Mouse (Mus musculus) forebrain, embryonic 15.5 days (tissue): ENCODE data around the gene Mtfr1l. TPM values are rescaled to one million over a fixed set of nuclear protein-coding genes. Genes with fewer than 3 reads are reported as not detected.
A peak's percentile ranks its signal among the peaks of the same experiment; 100 is the strongest.

Experiments
- ATAC-seq: fragments of 200-750 bp; cut with Nextera tagmentation; replicated peaks from 2 replicates; pipeline ENCODE4 v1.8.0; 2017; ENCODE audit warnings: mild to moderate bottlenecking, moderate TSS enrichment, moderate library complexity
- H3K27ac ChIP-seq: fragments of 300-500 bp; sonication (generic); replicated peaks from 2 replicates; pipeline ENCODE4 v1.5.1; 2015; ENCODE audit warnings: mild to moderate bottlenecking, inconsistent platforms
- H3K27me3 ChIP-seq: fragments of 300-500 bp; sonication (generic); 2 replicates; pipeline ENCODE4 v1.6.1; 2015; ENCODE audit warnings: inconsistent platforms
- H3K36me3 ChIP-seq: fragments of 300-500 bp; sonication (generic); 2 replicates; pipeline ENCODE4 v1.6.1; 2015; ENCODE audit warnings: mild to moderate bottlenecking, inconsistent platforms
- H3K4me1 ChIP-seq: fragments of 300-500 bp; sonication (generic); 2 replicates; pipeline ENCODE4 v1.6.1; 2015; ENCODE audit warnings: inconsistent platforms
- H3K4me2 ChIP-seq: fragments of 300-500 bp; sonication (generic); replicated peaks from 2 replicates; pipeline ENCODE4 v1.6.1; 2015; ENCODE audit warnings: mild to moderate bottlenecking, inconsistent platforms
- H3K4me3 ChIP-seq: fragments of 300-500 bp; sonication (generic); 2 replicates; pipeline ENCODE4 v1.5.1; 2015; ENCODE audit warnings: mild to moderate bottlenecking, inconsistent platforms
- H3K9ac ChIP-seq: fragments of 300-500 bp; sonication (generic); replicated peaks from 2 replicates; pipeline ENCODE4 v1.6.1; 2015; ENCODE audit warnings: mild to moderate bottlenecking, inconsistent platforms
- H3K9me3 ChIP-seq: fragments of 300-500 bp; sonication (generic); 2 replicates; pipeline ENCODE4 v1.6.1; 2016; ENCODE audit warnings: inconsistent platforms
- WGBS: fragments of 180-500 bp; shearing (Covaris S2); methylation state at CpG from one replicate; pipeline ENCODE4 v1.1.7; 2015; ENCODE audit warnings: mixed read lengths; 5-methylcytosine and 5-hydroxymethylcytosine counted together
- polyA plus RNA-seq: library from polyadenylated mRNA; unstranded; fragments of >200 nt; fragmentation: Nextera tagmentation; extraction: Ambion mirVana; gene quantifications from 2 replicates; pipeline ENCODE4 v1.2.1, GENCODE M21; 2015

The Mtfr1l gene
- polyA plus RNA-seq, 1 experiment from 2014 or later, result 161 TPM

DNA sequence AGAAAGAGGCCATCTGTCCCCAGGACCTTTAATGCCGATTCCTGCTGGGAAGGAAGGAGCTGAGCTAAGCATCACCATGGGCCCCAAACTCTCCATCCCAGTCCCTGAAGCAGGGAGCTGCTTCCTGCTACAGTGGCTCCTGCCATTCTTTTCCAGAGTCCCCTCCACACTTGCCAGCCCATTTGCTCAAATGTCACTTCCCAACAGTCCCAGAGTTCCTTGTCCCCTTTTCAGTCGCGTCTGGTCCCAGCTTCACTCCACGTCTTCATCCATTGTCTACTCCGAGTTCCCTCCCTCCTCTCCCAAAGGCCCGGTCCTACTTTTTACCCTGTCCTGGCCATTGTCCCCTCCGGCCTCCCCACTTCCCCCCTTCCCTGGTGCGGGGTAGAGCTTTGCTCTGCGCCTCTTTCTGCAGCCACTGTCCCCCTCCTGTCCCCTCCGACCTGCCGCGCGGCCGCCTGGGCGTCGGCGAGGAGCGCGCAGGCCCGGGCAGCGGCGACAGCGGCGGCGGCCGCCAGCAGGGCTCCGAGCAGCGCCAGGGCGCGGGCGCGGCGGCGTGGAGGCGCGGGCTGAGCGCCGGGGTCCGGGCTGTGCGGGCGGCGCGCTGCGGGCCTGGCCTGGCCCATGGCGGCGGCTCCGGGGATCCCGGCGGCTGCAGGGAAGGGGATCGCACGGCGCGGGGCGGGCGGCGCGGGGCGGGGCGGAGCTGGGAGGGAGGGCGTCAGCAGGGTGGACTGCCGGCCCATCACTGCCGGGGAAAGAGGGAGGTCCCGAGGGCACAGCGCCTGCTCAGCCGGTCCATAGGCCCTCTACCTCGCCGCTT is 16.5 kb upstream of the Mtfr1l start, which contains the start of gene Selenon:
Gene Selenon (minus strand): TSS at position 673 of the 823 bp plus-strand sequence.
- 1% methylated on average over 49 of the region's 67 CpGs for WGBS
- H3K27me3 ChIP-seq, result no peaks in the 10 kb centered on the region
- H3K27ac ChIP-seq, result peak within 1 kb of the TSS; percentile 87
- H3K9ac ChIP-seq, result peak within 1 kb of the TSS; percentile 85
- 0 out of 2 replicates have a peak, but pooled peaks cover 12% of the 10 kb centered on the region for H3K36me3 ChIP-seq
- H3K4me1 ChIP-seq, result peaks cover 34% of the 10 kb centered on the region
- ATAC-seq, result peak; percentile 78
- no peaks in the 10 kb centered on the region for H3K9me3 ChIP-seq
- H3K4me2 ChIP-seq, result peak within 1 kb of the TSS; percentile 72
- H3K4me3 ChIP-seq, result peak within 1 kb of the TSS; percentile 75

DNA sequence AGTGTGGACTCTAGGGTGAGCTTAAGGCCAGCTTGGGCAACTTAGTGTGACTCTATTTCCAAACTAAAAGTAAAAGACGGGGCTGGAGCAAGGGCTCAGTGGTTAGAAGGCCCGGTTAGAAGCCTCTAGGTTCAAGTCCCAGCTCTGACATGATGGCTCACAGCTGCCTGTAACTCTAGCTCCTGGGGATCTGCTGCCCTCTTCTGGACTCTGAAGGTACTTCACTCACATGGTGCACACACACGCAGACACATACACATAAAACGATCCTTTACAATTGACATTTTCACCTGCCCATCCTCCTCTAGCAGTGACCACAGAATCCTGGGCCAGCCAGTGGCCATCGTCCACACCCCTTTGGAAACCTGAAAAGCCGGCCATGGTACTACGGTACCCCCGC is 14.7 kb upstream of the Mtfr1l start:
- no peak overlapping the region for H3K9ac ChIP-seq
- H3K4me3 ChIP-seq, result no peak overlapping the region
- H3K4me1 ChIP-seq, result peaks cover 34% of the 10 kb centered on the region
- no peak for ATAC-seq
- H3K27ac ChIP-seq, result no peak overlapping the region
- no peaks in the 10 kb centered on the region for H3K27me3 ChIP-seq
- H3K4me2 ChIP-seq, result no peak overlapping the region
- no peaks in the 10 kb centered on the region for H3K9me3 ChIP-seq
- H3K36me3 ChIP-seq, result peaks cover 19% of the 10 kb centered on the region; the same call in 1 of the 2 replicates
- 99% methylated on average over 8 of the region's 8 CpGs for WGBS

DNA sequence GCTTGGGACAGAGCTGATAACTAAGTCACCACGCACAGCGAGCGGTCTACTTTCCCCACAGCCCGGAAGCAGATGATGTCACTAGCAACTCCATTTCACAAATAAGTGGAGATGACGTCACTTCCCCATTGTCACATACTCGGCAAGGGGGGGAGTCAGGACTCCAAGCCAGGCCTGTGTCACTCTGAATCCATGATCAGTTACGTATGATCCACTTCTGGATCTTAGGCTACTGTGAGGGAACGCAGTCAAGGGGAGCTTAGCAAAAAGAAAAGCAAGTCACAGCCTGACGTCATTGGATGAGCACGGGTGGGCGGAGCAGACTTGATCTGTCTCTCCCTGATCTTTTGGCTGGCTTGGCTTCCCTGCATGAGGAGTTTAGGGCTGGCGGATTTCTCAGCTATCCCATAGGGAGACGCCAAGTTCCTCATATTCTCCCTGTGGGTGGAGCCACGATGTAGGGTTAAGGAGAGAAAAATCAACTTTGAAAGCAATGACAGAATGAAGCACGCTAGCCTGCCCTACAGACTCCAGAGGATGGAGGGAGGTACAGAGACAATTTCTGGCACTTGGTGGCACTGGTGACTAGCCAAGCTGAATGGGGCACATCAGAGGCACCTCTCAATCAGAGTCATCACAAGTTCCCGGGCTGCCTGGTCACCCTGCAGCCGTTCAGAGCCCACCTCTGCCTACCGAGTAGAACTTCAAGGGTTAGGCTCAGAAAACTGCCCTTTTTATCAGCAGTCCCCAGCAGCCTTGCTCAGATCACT is 13.2 kb upstream of the Mtfr1l start:
- 59% methylated on average over 18 of the region's 18 CpGs for WGBS
- no peaks in the 10 kb centered on the region for H3K9me3 ChIP-seq

DNA sequence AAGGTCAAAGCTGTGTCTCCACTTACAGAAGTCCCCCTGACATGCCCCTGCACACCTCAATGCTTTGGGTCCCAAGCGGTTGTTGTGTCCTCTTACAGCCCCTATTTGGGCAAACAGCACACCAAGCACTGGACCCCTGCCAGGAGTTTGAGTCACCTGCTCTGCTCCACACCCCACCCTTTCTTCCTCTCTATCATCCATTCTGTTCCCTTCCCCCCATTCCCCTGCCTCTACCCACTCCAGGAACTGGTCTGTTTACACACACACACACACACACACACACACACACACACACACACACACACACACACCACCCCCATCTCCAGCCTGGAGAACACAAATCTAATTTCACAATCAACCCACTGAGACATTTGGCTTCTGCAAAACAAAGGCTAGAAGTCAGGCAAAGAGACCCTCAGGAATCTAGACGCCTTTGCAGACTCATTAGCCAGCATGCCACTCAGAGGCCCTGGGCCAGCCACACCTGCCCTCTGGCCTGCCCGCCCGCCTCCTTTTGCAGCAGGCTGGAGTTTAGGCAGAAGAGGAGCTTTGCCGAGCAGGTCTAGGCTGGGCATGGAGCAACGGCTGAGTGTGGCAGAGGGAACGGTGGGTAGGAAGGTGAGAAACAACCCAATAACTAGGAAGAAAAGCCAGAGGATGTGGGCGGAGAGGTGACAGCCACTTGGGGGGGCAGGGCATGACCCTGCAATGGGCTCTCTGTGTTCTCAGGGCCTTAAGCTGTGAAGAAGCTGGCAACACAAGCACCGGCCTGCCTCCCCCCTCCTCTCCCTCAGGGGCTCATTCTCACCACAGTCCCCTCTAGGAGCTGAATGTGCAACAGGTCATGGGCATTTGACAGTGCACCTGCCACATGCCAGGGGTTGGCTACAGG is 11.9 kb upstream of the Mtfr1l start:
- H3K9me3 ChIP-seq, result no peaks in the 10 kb centered on the region
- H3K27ac ChIP-seq, result no peak overlapping the region
- no peak overlapping the region for H3K4me3 ChIP-seq
- H3K4me2 ChIP-seq, result no peak overlapping the region
- peaks cover 31% of the 10 kb centered on the region for H3K36me3 ChIP-seq
- no peaks in the 10 kb centered on the region for H3K27me3 ChIP-seq
- H3K9ac ChIP-seq, result no peak overlapping the region
- no peak for ATAC-seq
- peaks cover 29% of the 10 kb centered on the region for H3K4me1 ChIP-seq
- WGBS, result 66% methylated on average over 9 of the region's 9 CpGs

More for the DNA sequence above, 13.2 kb upstream of the Mtfr1l start:
- no peak overlapping the region for H3K4me3 ChIP-seq
- H3K4me1 ChIP-seq, result peaks cover 34% of the 10 kb centered on the region
- no peak for ATAC-seq
- H3K4me2 ChIP-seq, result no peak overlapping the region
- H3K36me3 ChIP-seq, result peaks cover 20% of the 10 kb centered on the region; the same call in 1 of the 2 replicates
- no peak overlapping the region for H3K27ac ChIP-seq
- no peak overlapping the region for H3K9ac ChIP-seq
- no peaks in the 10 kb centered on the region for H3K27me3 ChIP-seq

DNA sequence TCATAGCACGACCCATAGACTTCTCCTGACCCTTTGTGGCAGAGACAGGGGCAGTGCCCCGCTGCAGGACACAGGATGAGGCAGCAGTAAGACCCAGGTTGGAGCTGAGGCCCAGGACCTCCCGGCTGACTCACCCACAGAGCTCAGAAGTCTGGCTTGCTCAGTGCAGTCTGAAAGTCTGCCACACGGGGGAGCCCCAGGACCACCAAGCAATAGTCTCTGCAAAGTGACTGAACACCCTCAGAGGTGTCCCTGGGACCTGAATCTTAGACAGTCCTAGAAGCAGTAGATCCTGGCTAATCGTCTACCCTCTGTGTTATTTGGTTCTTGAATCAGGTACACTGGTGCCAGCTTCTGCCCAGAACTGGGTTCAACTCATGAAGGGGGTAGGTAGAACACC is 8.1 kb upstream of the Mtfr1l start:
- ATAC-seq, result peak; percentile 68
- Histone ChIP-seq H3K27me3 (no peaks in the 10 kb centered on the region), H3K27ac (no peak overlapping the region), H3K4me2 (no peak overlapping the region), H3K9me3 (no peaks in the 10 kb centered on the region), H3K9ac (no peak overlapping the region), H3K4me3 (no peak overlapping the region), H3K4me1 (peaks cover 19% of the 10 kb centered on the region), H3K36me3 (peaks cover 56% of the 10 kb centered on the region)
- WGBS, result 7% methylated on average over 5 of the region's 5 CpGs

DNA sequence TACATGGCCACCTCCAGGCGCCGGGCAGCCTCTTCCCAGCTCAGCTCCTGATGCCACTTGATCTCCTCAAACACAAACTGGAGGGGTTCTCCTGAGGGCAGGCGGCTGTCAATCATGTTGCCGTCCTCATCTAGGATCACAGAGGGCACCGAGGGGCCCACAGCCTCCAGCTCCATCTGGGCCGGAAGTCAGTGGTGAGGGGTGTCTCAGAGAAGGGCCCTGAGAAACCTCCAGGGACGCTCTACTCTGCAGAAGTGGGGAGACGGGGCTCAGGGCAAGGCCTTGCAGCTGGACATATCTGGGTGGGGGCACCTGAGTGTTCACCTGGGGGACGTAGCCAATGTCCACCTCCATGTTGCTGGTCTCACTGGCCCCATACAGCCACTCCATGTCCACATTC is 7.5 kb upstream of the Mtfr1l start:
- ATAC-seq, result no peak
- Histone ChIP-seq H3K4me2 (no peak overlapping the region), H3K9me3 (no peaks in the 10 kb centered on the region), H3K27ac (no peak overlapping the region), H3K36me3 (peaks cover 55% of the 10 kb centered on the region), H3K4me1 (peaks cover 13% of the 10 kb centered on the region), H3K27me3 (no peaks in the 10 kb centered on the region), H3K9ac (no peak overlapping the region), H3K4me3 (no peak overlapping the region)
- WGBS, result 90% methylated on average over 9 of the region's 9 CpGs

DNA sequence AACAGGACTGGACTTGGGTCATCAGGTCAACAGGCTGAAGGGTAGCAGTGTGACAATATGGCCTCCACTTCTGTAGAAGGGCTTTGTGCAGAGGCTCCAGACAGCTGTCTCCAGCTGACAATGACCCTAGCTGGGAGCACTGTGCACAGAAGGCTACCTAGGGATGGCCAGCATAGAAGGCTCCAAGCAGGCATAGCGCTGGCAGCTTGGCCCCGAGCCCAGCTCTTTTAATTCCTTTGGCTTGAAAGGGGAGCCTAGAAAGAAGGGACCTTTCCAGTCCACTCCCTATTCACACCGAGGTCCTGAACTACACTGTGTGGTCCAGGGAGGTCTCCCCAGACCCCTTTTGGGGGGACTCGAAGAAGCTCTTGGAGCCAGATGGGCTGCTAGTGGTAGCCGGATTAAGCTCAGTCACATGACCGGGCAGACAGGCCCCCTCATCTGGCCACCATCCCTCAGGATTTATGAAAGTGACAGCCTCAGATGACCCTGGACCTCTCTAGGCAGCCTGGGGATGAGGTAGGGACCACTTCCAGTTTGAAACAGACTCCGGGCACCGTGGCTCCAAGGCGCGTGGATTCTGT is 3.9 kb upstream of the Mtfr1l start:
- H3K9ac ChIP-seq, result no peak overlapping the region
- no peak overlapping the region for H3K4me3 ChIP-seq
- peaks cover 18% of the 10 kb centered on the region for H3K4me1 ChIP-seq
- H3K36me3 ChIP-seq, result peaks cover 43% of the 10 kb centered on the region
- no peak overlapping the region for H3K27ac ChIP-seq
- H3K4me2 ChIP-seq, result no peak overlapping the region
- H3K27me3 ChIP-seq, result no peaks in the 10 kb centered on the region
- H3K9me3 ChIP-seq, result no peaks in the 10 kb centered on the region
- ATAC-seq, result no peak
- 61% methylated on average over 10 of the region's 10 CpGs for WGBS

DNA sequence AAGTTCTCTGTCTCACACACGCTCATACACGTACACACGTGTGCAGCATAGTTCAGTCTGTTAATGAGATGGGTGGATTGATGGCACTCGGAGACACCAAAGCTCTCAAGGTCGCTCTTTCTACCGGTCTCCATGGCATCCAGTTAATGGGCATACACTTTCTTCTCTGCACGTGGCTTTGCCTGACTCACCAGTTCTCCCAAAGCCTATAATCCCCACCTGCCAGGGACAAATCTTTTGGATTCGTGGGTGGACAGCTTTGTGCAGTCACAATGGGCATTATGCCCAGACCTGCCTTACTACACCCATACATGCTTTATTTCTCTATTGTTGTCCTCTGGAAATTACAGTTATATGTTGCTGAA is 582 bp upstream of the Mtfr1l start:
- 4% methylated on average over 8 of the region's 8 CpGs for WGBS
- peak; percentile 27 for ATAC-seq
- Histone ChIP-seq H3K9me3 (no peaks in the 10 kb centered on the region), H3K27ac (peak overlapping the region; percentile 86), H3K27me3 (no peaks in the 10 kb centered on the region), H3K4me1 (peaks cover 29% of the 10 kb centered on the region), H3K4me2 (peak overlapping the region; percentile 91), H3K4me3 (peak overlapping the region; percentile 95), H3K9ac (peak overlapping the region; percentile 78), H3K36me3 (peaks cover 29% of the 10 kb centered on the region)

DNA sequence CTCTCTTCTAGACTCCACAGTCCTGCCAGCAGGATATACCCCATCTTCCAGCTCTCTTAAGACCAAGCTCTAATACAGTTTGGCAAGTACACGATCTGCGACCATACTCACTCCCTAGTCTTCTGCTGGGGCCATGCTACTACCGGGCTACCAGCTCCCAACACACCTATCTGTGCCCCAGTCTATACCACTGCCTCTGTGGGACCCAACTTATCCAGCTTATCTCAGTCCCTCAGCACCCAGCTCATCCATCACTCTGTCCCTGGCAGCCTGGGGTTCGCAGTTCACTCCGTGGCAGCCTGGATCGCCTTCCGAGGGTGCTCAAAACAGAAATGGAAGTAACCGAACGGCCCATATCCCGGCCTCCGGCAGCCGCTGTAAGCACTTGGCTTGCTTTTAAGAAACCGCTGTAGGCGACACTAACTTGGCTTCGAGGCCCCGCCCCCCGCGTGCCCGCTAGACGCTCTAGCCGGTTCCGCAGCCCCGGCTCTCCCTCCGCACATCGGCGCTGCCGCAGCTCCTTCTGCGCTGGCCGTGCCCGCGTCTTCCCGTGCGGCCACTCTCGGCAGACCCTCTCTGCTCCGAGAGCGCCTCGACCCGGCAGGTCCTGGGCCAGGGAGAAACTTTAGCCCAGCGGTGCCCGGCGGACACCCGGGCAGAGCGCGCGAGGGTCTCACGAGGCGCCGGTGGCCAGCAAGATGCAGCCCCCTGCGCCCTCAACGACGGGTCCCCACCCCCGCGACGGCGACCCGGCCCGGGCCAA is 882 bp downstream of the Mtfr1l start:
- Histone ChIP-seq H3K4me1 (peaks cover 28% of the 10 kb centered on the region), H3K4me3 (peak overlapping the region; percentile 95), H3K4me2 (peak overlapping the region; percentile 91), H3K27ac (peak overlapping the region; percentile 86), H3K9ac (peak overlapping the region; percentile 78), H3K9me3 (no peaks in the 10 kb centered on the region), H3K27me3 (no peaks in the 10 kb centered on the region), H3K36me3 (peaks cover 25% of the 10 kb centered on the region)
- under 1% methylated on average over 57 of the region's 57 CpGs for WGBS
- no peak; the same call in none of the 2 replicates for ATAC-seq

DNA sequence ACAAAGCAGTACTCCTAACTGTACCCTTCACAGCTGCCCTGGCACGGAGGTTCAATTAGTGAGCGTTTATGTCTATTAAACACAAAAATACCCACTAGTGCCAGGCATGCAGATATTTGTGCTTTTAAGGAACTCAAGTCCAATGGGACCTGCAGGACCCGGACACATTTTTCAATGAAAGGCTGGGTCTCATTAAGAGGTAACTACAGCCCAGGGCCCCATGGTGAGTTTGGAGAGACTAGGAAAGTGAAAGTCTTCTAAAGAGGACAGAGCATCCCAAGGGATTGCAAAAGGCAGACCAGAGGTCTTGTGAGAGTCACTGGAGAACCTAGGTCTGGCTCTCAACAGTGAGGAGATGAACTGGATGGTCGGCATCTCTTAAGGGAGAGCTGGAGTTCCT is 1.8 kb downstream of the Mtfr1l start:
- Histone ChIP-seq H3K4me1 (peaks cover 23% of the 10 kb centered on the region), H3K9ac (no peak overlapping the region), H3K9me3 (no peaks in the 10 kb centered on the region), H3K27me3 (no peaks in the 10 kb centered on the region), H3K4me2 (peak overlapping the region; percentile 91; the same call in 1 of the 2 replicates), H3K4me3 (no peak overlapping the region), H3K27ac (no peak overlapping the region), H3K36me3 (peaks cover 27% of the 10 kb centered on the region)
- WGBS, result 88% methylated on average over 4 of the region's 4 CpGs
- ATAC-seq, result no peak

DNA sequence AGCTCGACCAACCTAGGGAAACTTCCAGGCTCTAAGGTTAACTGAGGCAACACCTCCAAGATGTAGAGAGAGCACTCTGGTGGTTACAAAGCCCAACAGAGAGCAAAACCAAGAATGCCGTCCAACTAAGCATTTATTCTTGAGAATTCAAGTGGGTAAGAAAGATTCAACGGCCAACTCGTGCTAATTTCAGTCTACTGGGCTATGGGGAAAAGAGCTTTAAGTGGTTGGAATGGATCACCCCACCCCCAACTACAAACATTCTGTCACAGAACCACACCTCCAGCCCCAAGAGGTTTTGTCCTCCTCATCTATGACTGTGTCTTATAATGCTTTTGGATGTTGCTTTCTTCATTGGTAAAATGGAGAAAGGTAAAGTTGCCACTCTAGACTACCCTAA is 2.3 kb downstream of the Mtfr1l start:
- Histone ChIP-seq H3K27ac (no peak overlapping the region), H3K4me1 (peaks cover 23% of the 10 kb centered on the region), H3K27me3 (no peaks in the 10 kb centered on the region), H3K4me2 (no peak overlapping the region), H3K9me3 (no peaks in the 10 kb centered on the region), H3K4me3 (no peak overlapping the region), H3K9ac (no peak overlapping the region), H3K36me3 (peaks cover 31% of the 10 kb centered on the region)
- no peak for ATAC-seq
- WGBS, result 89% methylated on average over 4 of the region's 4 CpGs
